In genomic region chr16:96552680-96553079, GRCm38 (mm10) we compare ENCODE assay signal across 24 mouse cellular contexts.
A peak's percentile ranks its signal among the peaks of the same experiment; 100 is the strongest.
DNase-seq lines count a peak whose midpoint lies in the region; ATAC-seq lines count a peak whose summit lies in the region.
"Had no signal": no experiment of that assay in that cellular context is flagged by ENCODE, and none has a peak within 500 bp of the region (broad histone marks: within the 10 kb centered on the region; RNA-seq: fewer than 3 reads in every experiment).

No protein-coding gene starts in this region.

- no peaks in the 10 kb centered on the region for H3K4me1 ChIP-seq in midbrain, embryonic 11.5 days (ENCODE audit: control insufficient read depth, insufficient read depth, low read length)
- H3K4me1 ChIP-seq in midbrain, embryonic 10.5 days = no peaks in the 10 kb centered on the region
- no peaks in the 10 kb centered on the region for H3K4me1 ChIP-seq in midbrain, embryonic 13.5 days (replicated peaks)
- peaks cover 6% of the 10 kb centered on the region for H3K4me1 ChIP-seq in midbrain, embryonic 16.5 days (ENCODE audit: control insufficient read depth, insufficient read depth, low read length)
- H3K4me1 ChIP-seq: embryonic facial prominence, embryonic 12.5 days; embryonic facial prominence, embryonic 15.5 days; forebrain, embryonic 15.5 days; heart, embryonic 15.5 days; hindbrain, embryonic 10.5 days; intestine, embryonic 15.5 days had no signal

- no peak overlapping the region for H3K4me2 ChIP-seq in midbrain, embryonic 11.5 days
- no peak overlapping the region for H3K4me2 ChIP-seq in midbrain, embryonic 13.5 days (replicated peaks)
- H3K4me2 ChIP-seq in midbrain, embryonic 16.5 days (ENCODE audit: low read length) = no peak overlapping the region
- H3K4me2 ChIP-seq: embryonic facial prominence, embryonic 12.5 days; embryonic facial prominence, embryonic 15.5 days; forebrain, embryonic 15.5 days; heart, embryonic 12.5 days; heart, embryonic 15.5 days; hindbrain, embryonic 14.5 days; intestine, embryonic 15.5 days had no signal

- peak; percentile 41 for DNase-seq in midbrain, embryonic 11.5 days (ENCODE audit: low spot score, missing footprints)
- DNase-seq in midbrain, embryonic 10.5 days (ENCODE audit: low spot score) = no peak
- DNase-seq in B cell, adult 2 months = no peak
- DNase-seq: adrenal gland, postnatal 10 days; adrenal gland, postnatal 36 days; cerebellum, adult 11 months; cerebellum, adult 2 months; cerebellum, adult 9-11 months; cerebellum, postnatal 25 days; gastrocnemius, postnatal 10 days; gastrocnemius, postnatal 36 days; heart, postnatal 10 days; heart, postnatal 36 days had no signal

- H3K36me3 ChIP-seq in midbrain, embryonic 11.5 days (ENCODE audit: control insufficient read depth, insufficient read depth, low read length) = no peaks in the 10 kb centered on the region
- H3K36me3 ChIP-seq in midbrain, embryonic 10.5 days = no peaks in the 10 kb centered on the region
- no peaks in the 10 kb centered on the region for H3K36me3 ChIP-seq in midbrain, embryonic 13.5 days
- H3K36me3 ChIP-seq in midbrain, embryonic 16.5 days (ENCODE audit: control insufficient read depth, insufficient read depth, low read length) = no peaks in the 10 kb centered on the region
- H3K36me3 ChIP-seq: embryonic facial prominence, embryonic 12.5 days; embryonic facial prominence, embryonic 15.5 days; forebrain, embryonic 15.5 days; heart, embryonic 12.5 days; heart, embryonic 15.5 days; hindbrain, embryonic 10.5 days; intestine, embryonic 15.5 days had no signal

- ATAC-seq in midbrain, embryonic 11.5 days (ENCODE audit: low FRiP score) = no peak
- peak; percentile 74; the same call in 1 of the 2 replicates for ATAC-seq in midbrain, embryonic 13.5 days
- ATAC-seq in midbrain, embryonic 16.5 days = 0 out of 2 replicates have a peak, but pooled peaks have one; percentile 66
- no peak for ATAC-seq in inflammation-experienced regulatory T-cells, adult 6 months
- ATAC-seq: forebrain, embryonic 15.5 days; intestine, embryonic 15.5 days had no signal

- no peaks in the 10 kb centered on the region for H3K9me3 ChIP-seq in midbrain, embryonic 11.5 days (ENCODE audit: control insufficient read depth, low read length)
- H3K9me3 ChIP-seq in midbrain, embryonic 10.5 days (replicated peaks) = no peaks in the 10 kb centered on the region
- H3K9me3 ChIP-seq in midbrain, embryonic 13.5 days = no peaks in the 10 kb centered on the region
- H3K9me3 ChIP-seq in midbrain, embryonic 16.5 days (replicated peaks; ENCODE audit: control insufficient read depth, low read length, poor library complexity, severe bottlenecking) = no peaks in the 10 kb centered on the region
- H3K9me3 ChIP-seq: embryonic facial prominence, embryonic 12.5 days; embryonic facial prominence, embryonic 15.5 days; forebrain, embryonic 15.5 days; heart, embryonic 12.5 days; heart, embryonic 15.5 days; hindbrain, embryonic 10.5 days; intestine, embryonic 15.5 days had no signal

- H3K27ac ChIP-seq in midbrain, embryonic 11.5 days (ENCODE audit: low read depth, low read length) = no peak overlapping the region
- H3K27ac ChIP-seq in midbrain, embryonic 10.5 days (replicated peaks) = no peak overlapping the region
- no peak overlapping the region for H3K27ac ChIP-seq in midbrain, embryonic 13.5 days
- H3K27ac ChIP-seq in midbrain, embryonic 16.5 days (ENCODE audit: low read length) = peak overlapping the region; percentile 61
- H3K27ac ChIP-seq: embryonic facial prominence, embryonic 12.5 days; embryonic facial prominence, embryonic 15.5 days; forebrain, embryonic 15.5 days; heart, embryonic 15.5 days; hindbrain, embryonic 10.5 days; hindbrain, embryonic 14.5 days; intestine, embryonic 15.5 days had no signal

- no peaks in the 10 kb centered on the region for H3K27me3 ChIP-seq in midbrain, embryonic 11.5 days (ENCODE audit: control insufficient read depth, insufficient read depth, low read length)
- no peaks in the 10 kb centered on the region for H3K27me3 ChIP-seq in midbrain, embryonic 10.5 days (ENCODE audit: low read depth, poor library complexity, severe bottlenecking)
- H3K27me3 ChIP-seq in midbrain, embryonic 13.5 days = no peaks in the 10 kb centered on the region
- no peaks in the 10 kb centered on the region for H3K27me3 ChIP-seq in midbrain, embryonic 16.5 days (ENCODE audit: control insufficient read depth, insufficient read depth, low read depth, low read length)
- H3K27me3 ChIP-seq: embryonic facial prominence, embryonic 12.5 days; embryonic facial prominence, embryonic 15.5 days; forebrain, embryonic 15.5 days; heart, embryonic 15.5 days; intestine, embryonic 15.5 days had no signal

- WGBS in midbrain, embryonic 11.5 days = 86% methylated on average over 2 of the region's 2 CpGs
- 85% methylated on average over 2 of the region's 2 CpGs for WGBS in midbrain, embryonic 10.5 days
- WGBS in midbrain, embryonic 13.5 days = 60% methylated on average over 2 of the region's 2 CpGs
- WGBS in midbrain, embryonic 16.5 days = 53% methylated on average over 2 of the region's 2 CpGs

- no peak overlapping the region for H3K4me3 ChIP-seq in midbrain, embryonic 11.5 days (ENCODE audit: low read depth, low read length)
- H3K4me3 ChIP-seq in midbrain, embryonic 10.5 days = no peak overlapping the region
- no peak overlapping the region for H3K4me3 ChIP-seq in midbrain, embryonic 13.5 days (replicated peaks)
- H3K4me3 ChIP-seq in midbrain, embryonic 16.5 days (ENCODE audit: low read depth, low read length) = no peak overlapping the region
- H3K4me3 ChIP-seq: embryonic facial prominence, embryonic 12.5 days; embryonic facial prominence, embryonic 15.5 days; forebrain, embryonic 15.5 days; heart, embryonic 12.5 days; heart, embryonic 15.5 days; hindbrain, embryonic 10.5 days; intestine, embryonic 15.5 days had no signal

- no peak overlapping the region for H3K9ac ChIP-seq in midbrain, embryonic 11.5 days (ENCODE audit: low read length)
- no peak overlapping the region for H3K9ac ChIP-seq in midbrain, embryonic 13.5 days (replicated peaks)
- H3K9ac ChIP-seq in midbrain, embryonic 16.5 days (ENCODE audit: low read depth, low read length) = no peak overlapping the region
- H3K9ac ChIP-seq: embryonic facial prominence, embryonic 12.5 days; embryonic facial prominence, embryonic 15.5 days; forebrain, embryonic 15.5 days; heart, embryonic 12.5 days; heart, embryonic 15.5 days; hindbrain, embryonic 14.5 days; intestine, embryonic 15.5 days had no signal

Comparison
In these comparisons a context has a peak if more than half of its experiments do, and no peak if none do; other contexts are left out.
1. ATAC-seq: peak in midbrain, embryonic 13.5 days (single experiment) and midbrain, embryonic 16.5 days (single experiment); none in midbrain, embryonic 11.5 days (single experiment) and inflammation-experienced regulatory T-cells, adult 6 months (single experiment).